Mouse (Mus musculus) liver, embryonic 14.5 days (tissue): Measurements from ENCODE around the gene Olfr10. TPM values are rescaled to one million over a fixed set of nuclear protein-coding genes. Genes with fewer than 3 reads are reported as not detected.
"Not testable (repeated sequence)": the region's sequence is repeated elsewhere in the genome, so short reads cannot be mapped to it uniquely, and the experiment has no call there.

Experiments
- ATAC-seq: fragments of 200-750 bp; cut with Nextera tagmentation; 2 replicates; pipeline ENCODE4 v1.8.0; 2017; ENCODE audit warnings: moderate number of reproducible peaks, mild to moderate bottlenecking, moderate library complexity; ENCODE audit not compliant: insufficient read depth
- DNase-seq, 3 experiments: peaks; one replicate each; pipeline ENCODE4 v3.0.0-alpha.2; 2012 to 2013; ENCODE audit warnings: low read depth in 3 of 3, low spot score in 3 of 3
- H3K27ac ChIP-seq: fragments of 300-500 bp; sonication (generic); 2 replicates; pipeline ENCODE4 v1.5.1; 2014; ENCODE audit warnings: moderate library complexity, mild to moderate bottlenecking, control low read depth, inconsistent platforms
- H3K27me3 ChIP-seq: fragments of 300-500 bp; sonication (generic); 2 replicates; pipeline ENCODE4 v1.6.1; 2014; ENCODE audit warnings: mild to moderate bottlenecking, low read length, moderate library complexity; ENCODE audit not compliant: control insufficient read depth, insufficient read depth
- H3K36me3 ChIP-seq: fragments of 300-500 bp; sonication (generic); replicated peaks from 2 replicates; pipeline ENCODE4 v1.6.1; 2014; ENCODE audit warnings: low read depth; ENCODE audit not compliant: control insufficient read depth, insufficient read depth
- H3K4me1 ChIP-seq, 2 experiments: fragments of 200-500 bp in 1 of 2; fragments of 300-500 bp in 1 of 2; sonication (generic) in 1 of 2; replicated peaks; 2 replicates each; pipeline ENCODE4 v1.6.1; 2012 to 2014; ENCODE audit warnings: antibody characterized with exemption in 1 of 2, inconsistent platforms in 1 of 2, low read length in 1 of 2; ENCODE audit not compliant: control insufficient read depth in 2 of 2, insufficient read depth in 2 of 2
- H3K4me2 ChIP-seq: fragments of 300-500 bp; sonication (generic); 2 replicates; pipeline ENCODE4 v1.6.1; 2014; ENCODE audit warnings: low read depth, mild to moderate bottlenecking, control low read depth, moderate library complexity
- H3K4me3 ChIP-seq, 2 experiments: fragments of 200-500 bp in 1 of 2; fragments of 300-500 bp in 1 of 2; sonication (generic) in 1 of 2; 2 replicates each; pipeline ENCODE4 v1.5.1; 2012 to 2014; ENCODE audit warnings: low read depth in 2 of 2, low read length in 2 of 2, mild to moderate bottlenecking in 2 of 2, control low read depth in 1 of 2, inconsistent platforms in 1 of 2, moderate library complexity in 1 of 2; ENCODE audit not compliant: insufficient read depth in 1 of 2
- H3K9ac ChIP-seq: fragments of 300-500 bp; sonication (generic); replicated peaks from 2 replicates; pipeline ENCODE4 v1.6.1; 2014; ENCODE audit warnings: mild to moderate bottlenecking, control low read depth, moderate library complexity
- H3K9me3 ChIP-seq: fragments of 300-500 bp; sonication (generic); 2 replicates; pipeline ENCODE4 v1.6.1; 2016; ENCODE audit warnings: low read length, mixed read lengths; ENCODE audit not compliant: control insufficient read depth
- CTCF ChIP-seq: IDR thresholded peaks from 2 replicates; pipeline ENCODE4 v1.5.1; 2016; ENCODE audit warnings: antibody characterized with exemption, low read depth, control low read depth
- EP300 ChIP-seq: IDR thresholded peaks from 2 replicates; pipeline ENCODE4 v1.6.1; 2016; ENCODE audit warnings: antibody characterized with exemption, low read depth
- WGBS: fragments of 180-500 bp; shearing (Covaris S2); extraction: QIAGEN DNeasy Blood & Tissue Kit; methylation state at CpG from one replicate; pipeline ENCODE4 v1.1.7; 2014; ENCODE audit not compliant: insufficient replicate concordance; 5-methylcytosine and 5-hydroxymethylcytosine counted together
- polyA plus RNA-seq, 2 experiments: library from polyadenylated mRNA; depleted of rRNA in 1 of 2; stranded (reverse) in 1 of 2; unstranded in 1 of 2; fragments of >200 nt; fragmentation: Nextera tagmentation in 1 of 2; extraction: Ambion mirVana in 1 of 2; gene quantifications; 2 replicates each; pipeline versions ENCODE4 v1.2.1 to v1.2.3; 2012 to 2014

Gene Olfr10
- polyA plus RNA-seq, 2 experiments = not detected

GRCm38 (mm10) chr11:49271334-49271733, 33.2 kb upstream of the Olfr10 start:
- Histone ChIP-seq H3K27ac (no peak overlapping the region), H3K27me3 (no peaks in the 10 kb centered on the region), H3K36me3 (no peaks in the 10 kb centered on the region), H3K4me2 (no peak overlapping the region), H3K9ac (no peak overlapping the region), H3K4me1 (peaks cover 0 to 5% of the 10 kb centered on the region in 2 experiments; a peak in 2 of 4 replicates), H3K4me3 (no peak overlapping the region), H3K9me3 (no peaks in the 10 kb centered on the region)
- DNase-seq = peak in 1 of 3 experiments; percentile 52
- TF ChIP-seq EP300 (no peak), CTCF (peak; percentile 74)
- ATAC-seq = no peak
- WGBS = 25% methylated on average over 7 of the region's 7 CpGs

- H3K36me3 ChIP-seq = no peaks in the 10 kb centered on the region
- H3K27me3 ChIP-seq = no peaks in the 10 kb centered on the region
- H3K4me2 ChIP-seq = no peak overlapping the region
- H3K9me3 ChIP-seq = no peaks in the 10 kb centered on the region
- TF ChIP-seq CTCF = no peak
- no peak for TF ChIP-seq EP300
- ATAC-seq (no peak), DNase-seq (no peak)
- H3K9ac ChIP-seq = no peak overlapping the region
- no peak overlapping the region for H3K4me3 ChIP-seq
- WGBS = 65% methylated on average over 11 of the region's 11 CpGs
- no peaks in the 10 kb centered on the region; a peak in 1 of 4 replicates for H3K4me1 ChIP-seq
- H3K27ac ChIP-seq = no peak overlapping the region
These were observed 30.6 kb upstream of the Olfr10 start for GRCm38 (mm10) chr11:49273834-49274519.

DNA sequence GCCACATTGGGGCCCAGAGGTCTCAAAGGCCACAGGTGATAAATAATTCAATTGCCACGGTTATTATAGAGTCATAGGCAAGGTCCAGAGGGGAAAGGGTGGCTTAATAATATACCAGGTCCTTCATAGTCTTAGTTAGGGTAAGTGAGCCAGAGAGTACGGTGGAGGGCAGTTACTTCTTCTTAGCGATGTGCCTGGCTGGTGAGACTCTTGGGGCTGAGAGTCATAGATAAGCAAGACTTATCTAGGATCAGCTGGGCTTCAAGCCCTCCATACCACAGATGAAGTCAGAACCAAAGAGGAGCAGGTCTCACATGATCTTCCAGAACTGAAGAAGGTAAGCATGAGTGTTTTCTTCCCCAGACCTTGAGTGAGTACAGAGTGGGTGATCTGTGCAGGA, 26.3 kb upstream of the Olfr10 start, which contains the start of gene Olfr1393:
Gene Olfr1393, plus strand, starts transcription at position 83 of the 400 bp plus-strand sequence.
- no peaks in the 10 kb centered on the region for H3K27me3 ChIP-seq
- H3K4me2 ChIP-seq = no peak within 1 kb of the TSS
- H3K9ac ChIP-seq = no peak within 1 kb of the TSS
- no peaks in the 10 kb centered on the region for H3K4me1 ChIP-seq
- H3K9me3 ChIP-seq = no peaks in the 10 kb centered on the region
- H3K27ac ChIP-seq = no peak within 1 kb of the TSS
- TF ChIP-seq EP300 = no peak
- TF ChIP-seq CTCF = no peak
- ATAC-seq (no peak), DNase-seq (no peak)
- H3K36me3 ChIP-seq = no peaks in the 10 kb centered on the region
- 21% methylated on average over 3 of the region's 3 CpGs for WGBS
- H3K4me3 ChIP-seq = no peak within 1 kb of the TSS

DNA sequence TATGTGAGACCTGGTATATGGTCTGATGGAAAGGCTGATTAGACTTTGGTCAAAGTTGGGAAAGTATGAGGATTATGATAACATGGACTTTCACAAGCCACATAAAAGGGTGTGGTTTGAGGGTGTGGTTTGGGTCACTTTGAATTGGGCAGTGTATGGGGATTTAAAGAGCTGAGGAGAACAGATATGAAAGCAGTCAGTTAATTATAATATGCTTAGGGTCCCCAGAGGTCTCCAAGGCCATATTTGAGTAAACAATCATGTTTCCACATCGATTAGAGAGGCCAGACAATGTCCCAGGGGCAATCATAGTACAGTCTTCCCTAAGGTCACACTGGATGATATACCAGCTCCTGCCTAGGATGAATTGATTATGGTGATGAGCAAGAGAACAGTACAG, 19.6 kb upstream of the Olfr10 start, which contains the start of gene Olfr1392:
Gene Olfr1392, plus strand, starts transcription at position 301 of the 400 bp plus-strand sequence.
- WGBS = 19% methylated on average over 1 of the region's 1 CpGs
- not testable (repeated sequence) for H3K36me3 ChIP-seq, H3K9ac ChIP-seq, DNase-seq, H3K4me3 ChIP-seq, ATAC-seq, H3K4me1 ChIP-seq, H3K27me3 ChIP-seq, H3K9me3 ChIP-seq, H3K4me2 ChIP-seq, H3K27ac ChIP-seq

- no peak for DNase-seq
- TF ChIP-seq CTCF (no peak), EP300 (no peak)
These were observed 17.3 kb upstream of the Olfr10 start for GRCm38 (mm10) chr11:49287251-49287650.

More at GRCm38 (mm10) chr11:49287251-49287650, 17.3 kb upstream of the Olfr10 start:
- Histone ChIP-seq H3K36me3 (no peaks in the 10 kb centered on the region), H3K4me1 (no peaks in the 10 kb centered on the region), H3K9ac (no peak overlapping the region), H3K27ac (no peak overlapping the region), H3K4me3 (no peak overlapping the region), H3K9me3 (no peaks in the 10 kb centered on the region), H3K4me2 (no peak overlapping the region), H3K27me3 (no peaks in the 10 kb centered on the region)
- 67% methylated on average over 2 of the region's 2 CpGs for WGBS
- no peak for ATAC-seq
